Mouse (Mus musculus): ENCODE measurements around the gene Zfp973.
"Not testable (repeated sequence)": the region's sequence is repeated elsewhere in the genome, so short reads cannot be mapped to it uniquely, and the experiment has no call there.

The Zfp973 gene

GRCm38 (mm10) chr2:176670222-176670621 is at the start of gene Zfp973:
Gene Zfp973 (plus strand): TSS chr2:176670522.
- DNase-seq (ENCODE audit: low read depth, low spot score) = not testable (repeated sequence)

GRCm38 (mm10) chr2:176636244-176636643 is 34.1 kb upstream of the Zfp973 start, which contains the start of gene Gm14308:
Gene Gm14308 (minus strand): TSS chr2:176636344.
- not testable (repeated sequence) for DNase-seq (ENCODE audit: low read depth, low spot score)

GRCm38 (mm10) chr2:176708051-176708450 is 37.7 kb downstream of the Zfp973 start, which contains the start of gene Gm14305:
Gene Gm14305 (plus strand): TSS chr2:176708328.
- not testable (repeated sequence) for DNase-seq (ENCODE audit: low read depth, low spot score)

Data from mesoderm, embryonic 11.5 days (tissue).